Mouse (Mus musculus) frontal cortex, postnatal 10 days (tissue): ENCODE measurements around the gene Fancc.
A peak's percentile ranks its signal among the peaks of the same experiment; 100 is the strongest.

ENCODE experiments used
- DNase-seq, 2 experiments: peaks; one replicate each; pipeline ENCODE4 v3.0.0; 2022; ENCODE audit warnings: low spot score in 2 of 2, mixed read lengths in 1 of 2

Gene Fancc

GRCm38 (mm10) chr13:63350076-63350475 is 147.0 kb downstream of the Fancc start:
- DNase-seq: no peak

- DNase-seq: no peak
Observed at GRCm38 (mm10) chr13:63347639-63348038, 149.4 kb downstream of the Fancc start.

- DNase-seq: no peak
Observed at GRCm38 (mm10) chr13:63345476-63346225, 151.4 kb downstream of the Fancc start.

- no peak for DNase-seq
Observed at GRCm38 (mm10) chr13:63344481-63344880, 152.6 kb downstream of the Fancc start.

GRCm38 (mm10) chr13:63342781-63343180 is 154.3 kb downstream of the Fancc start:
- no peak for DNase-seq

GRCm38 (mm10) chr13:63339946-63340345 is 157.1 kb downstream of the Fancc start:
- DNase-seq: no peak

GRCm38 (mm10) chr13:63337239-63337960 is 159.7 kb downstream of the Fancc start:
- no peak for DNase-seq

GRCm38 (mm10) chr13:63336335-63336734 is 160.7 kb downstream of the Fancc start:
- peak; percentile 50 to 53 for DNase-seq

GRCm38 (mm10) chr13:63335421-63336134 is 161.5 kb downstream of the Fancc start:
- no peak for DNase-seq

- peak in 1 of 2 experiments; percentile 56 for DNase-seq
Observed at GRCm38 (mm10) chr13:63332576-63333300, 164.3 kb downstream of the Fancc start.

GRCm38 (mm10) chr13:63331379-63331778 is 165.7 kb downstream of the Fancc start:
- DNase-seq: peak in 1 of 2 experiments; percentile 66

GRCm38 (mm10) chr13:63330236-63330860 is 166.7 kb downstream of the Fancc start:
- DNase-seq: peak; percentile 39 to 49

GRCm38 (mm10) chr13:63326015-63326414 is 171.1 kb downstream of the Fancc start:
- no peak for DNase-seq

- DNase-seq: no peak
Observed at GRCm38 (mm10) chr13:63324978-63325848, 171.9 kb downstream of the Fancc start.

GRCm38 (mm10) chr13:63324311-63324710 is 172.8 kb downstream of the Fancc start:
- DNase-seq: no peak

GRCm38 (mm10) chr13:63323286-63324075 is 173.6 kb downstream of the Fancc start:
- DNase-seq: no peak

GRCm38 (mm10) chr13:63322756-63323155 is 174.3 kb downstream of the Fancc start:
- no peak for DNase-seq

- DNase-seq: no peak
Observed at GRCm38 (mm10) chr13:63321689-63322088, 175.4 kb downstream of the Fancc start.

GRCm38 (mm10) chr13:63319814-63320213 is 177.3 kb downstream of the Fancc start:
- DNase-seq: no peak
